Mouse (Mus musculus): ENCODE measurements around the gene Dpy19l3. TPM values are rescaled to one million over a fixed set of nuclear protein-coding genes. Genes with fewer than 3 reads are reported as not detected.
A peak's percentile ranks its signal among the peaks of the same experiment; 100 is the strongest.

Dpy19l3 gene
- polyA plus RNA-seq, 1 experiment from 2014 or later: 27.9 TPM

- Histone ChIP-seq H3K9me3 (no peaks in the 10 kb centered on the region), H3K36me3 (peaks cover 74% of the 10 kb centered on the region)
These were observed 46.2 kb downstream of the Dpy19l3 start for GRCm38 (mm10) chr7:35708101-35708500.

GRCm38 (mm10) chr7:35699005-35699404, 55.2 kb downstream of the Dpy19l3 start:
- Histone ChIP-seq H3K9me3 (no peaks in the 10 kb centered on the region), H3K27ac (no peak overlapping the region), H3K4me3 (no peak overlapping the region), H3K36me3 (peaks cover 63% of the 10 kb centered on the region), H3K4me1 (replicated peaks) (no peaks in the 10 kb centered on the region), H3K27me3 (ENCODE audit: insufficient read depth, poor library complexity, severe bottlenecking) (no peaks in the 10 kb centered on the region)
- no peak for DNase-seq (ENCODE audit: low spot score)
- 94% methylated on average over 8 of the region's 8 CpGs for WGBS

More at GRCm38 (mm10) chr7:35708101-35708500, 46.2 kb downstream of the Dpy19l3 start:
- Histone ChIP-seq H3K27ac (no peak overlapping the region), H3K4me3 (no peak overlapping the region), H3K27me3 (ENCODE audit: insufficient read depth, poor library complexity, severe bottlenecking) (no peaks in the 10 kb centered on the region), H3K4me1 (replicated peaks) (no peaks in the 10 kb centered on the region)
- WGBS: 92% methylated on average over 16 of the region's 16 CpGs
- no peak for DNase-seq (ENCODE audit: low spot score)

- Histone ChIP-seq H3K9me3 (no peaks in the 10 kb centered on the region), H3K4me3 (no peak overlapping the region), H3K36me3 (peaks cover 54% of the 10 kb centered on the region), H3K4me1 (replicated peaks) (no peaks in the 10 kb centered on the region), H3K27me3 (ENCODE audit: insufficient read depth, poor library complexity, severe bottlenecking) (no peaks in the 10 kb centered on the region), H3K27ac (no peak overlapping the region)
- DNase-seq (ENCODE audit: low spot score): no peak
- WGBS: 94% methylated on average over 1 of the region's 1 CpGs
These were observed 56.2 kb downstream of the Dpy19l3 start for GRCm38 (mm10) chr7:35698073-35698472.

- H3K36me3 ChIP-seq: peaks cover 67% of the 10 kb centered on the region
- WGBS: 94% methylated on average over 12 of the region's 12 CpGs
- no peak overlapping the region for H3K4me3 ChIP-seq
- no peak overlapping the region for H3K27ac ChIP-seq
- H3K27me3 ChIP-seq (ENCODE audit: insufficient read depth, poor library complexity, severe bottlenecking): no peaks in the 10 kb centered on the region
- no peaks in the 10 kb centered on the region for H3K9me3 ChIP-seq
- no peak for DNase-seq (ENCODE audit: low spot score)
- peaks cover 17% of the 10 kb centered on the region for H3K4me1 ChIP-seq (replicated peaks)
These were observed 61.6 kb downstream of the Dpy19l3 start for GRCm38 (mm10) chr7:35692641-35693040.

- peaks cover 67% of the 10 kb centered on the region for H3K36me3 ChIP-seq
- no peak overlapping the region for H3K4me3 ChIP-seq
- no peak for DNase-seq (ENCODE audit: low spot score)
- no peaks in the 10 kb centered on the region for H3K27me3 ChIP-seq (ENCODE audit: insufficient read depth, poor library complexity, severe bottlenecking)
- H3K27ac ChIP-seq: no peak overlapping the region; the same call in 1 of the 2 replicates
- no peaks in the 10 kb centered on the region for H3K9me3 ChIP-seq
- 91% methylated on average over 14 of the region's 14 CpGs for WGBS
- peaks cover 23% of the 10 kb centered on the region for H3K4me1 ChIP-seq (replicated peaks)
These were observed 62.1 kb downstream of the Dpy19l3 start for GRCm38 (mm10) chr7:35692117-35692516.

GRCm38 (mm10) chr7:35688781-35689349, 65.4 kb downstream of the Dpy19l3 start:
- H3K27ac ChIP-seq: no peak overlapping the region
- H3K4me3 ChIP-seq: no peak overlapping the region
- H3K36me3 ChIP-seq: peaks cover 41% of the 10 kb centered on the region
- DNase-seq (ENCODE audit: low spot score): no peak
- 95% methylated on average over 11 of the region's 11 CpGs for WGBS
- H3K9me3 ChIP-seq: no peaks in the 10 kb centered on the region
- peaks cover 43% of the 10 kb centered on the region for H3K4me1 ChIP-seq (replicated peaks)
- no peaks in the 10 kb centered on the region for H3K27me3 ChIP-seq (ENCODE audit: insufficient read depth, poor library complexity, severe bottlenecking)

- 60% methylated on average over 9 of the region's 9 CpGs for WGBS
- DNase-seq (ENCODE audit: low spot score): no peak
- Histone ChIP-seq H3K36me3 (peaks cover 41% of the 10 kb centered on the region), H3K4me3 (no peak overlapping the region), H3K27ac (no peak overlapping the region), H3K27me3 (ENCODE audit: insufficient read depth, poor library complexity, severe bottlenecking) (no peaks in the 10 kb centered on the region), H3K4me1 (replicated peaks) (peaks cover 46% of the 10 kb centered on the region), H3K9me3 (0 out of 2 replicates have a peak, but pooled peaks cover 1% of the 10 kb centered on the region)
These were observed 66.0 kb downstream of the Dpy19l3 start for GRCm38 (mm10) chr7:35688276-35688675.

GRCm38 (mm10) chr7:35687229-35687628, 67.0 kb downstream of the Dpy19l3 start:
- Histone ChIP-seq H3K4me3 (peak overlapping the region; percentile 3; the same call in 1 of the 2 replicates), H3K27ac (peak overlapping the region; percentile 9; the same call in 1 of the 2 replicates), H3K4me1 (replicated peaks) (peaks cover 46% of the 10 kb centered on the region), H3K27me3 (ENCODE audit: insufficient read depth, poor library complexity, severe bottlenecking) (no peaks in the 10 kb centered on the region), H3K9me3 (0 out of 2 replicates have a peak, but pooled peaks cover 2% of the 10 kb centered on the region), H3K36me3 (peaks cover 33% of the 10 kb centered on the region)
- WGBS: 23% methylated on average over 10 of the region's 10 CpGs
- DNase-seq (ENCODE audit: low spot score): peak; percentile 32

- Histone ChIP-seq H3K27ac (peak overlapping the region; percentile 9; the same call in 1 of the 2 replicates), H3K27me3 (ENCODE audit: insufficient read depth, poor library complexity, severe bottlenecking) (no peaks in the 10 kb centered on the region), H3K4me3 (peak overlapping the region; percentile 3; the same call in 1 of the 2 replicates), H3K9me3 (0 out of 2 replicates have a peak, but pooled peaks cover 3% of the 10 kb centered on the region), H3K36me3 (peaks cover 29% of the 10 kb centered on the region), H3K4me1 (replicated peaks) (peaks cover 46% of the 10 kb centered on the region)
- DNase-seq (ENCODE audit: low spot score): peak; percentile 52
- 30% methylated on average over 13 of the region's 13 CpGs for WGBS
These were observed 67.5 kb downstream of the Dpy19l3 start for GRCm38 (mm10) chr7:35686756-35687155.

- H3K4me3 ChIP-seq: no peak overlapping the region
- H3K27me3 ChIP-seq (ENCODE audit: insufficient read depth, poor library complexity, severe bottlenecking): no peaks in the 10 kb centered on the region
- H3K4me1 ChIP-seq (replicated peaks): peaks cover 46% of the 10 kb centered on the region
- H3K36me3 ChIP-seq: peaks cover 23% of the 10 kb centered on the region
- H3K9me3 ChIP-seq: 0 out of 2 replicates have a peak, but pooled peaks cover 5% of the 10 kb centered on the region
- DNase-seq (ENCODE audit: low spot score): no peak
- H3K27ac ChIP-seq: 0 out of 2 replicates have a peak overlapping the region, but pooled peaks have one; percentile 35
- 71% methylated on average over 11 of the region's 11 CpGs for WGBS
These were observed 68.0 kb downstream of the Dpy19l3 start for GRCm38 (mm10) chr7:35686216-35686615.

- Histone ChIP-seq H3K27ac (no peak overlapping the region), H3K9me3 (0 out of 2 replicates have a peak, but pooled peaks cover 5% of the 10 kb centered on the region), H3K36me3 (no peaks in the 10 kb centered on the region), H3K27me3 (ENCODE audit: insufficient read depth, poor library complexity, severe bottlenecking) (no peaks in the 10 kb centered on the region), H3K4me3 (no peak overlapping the region), H3K4me1 (replicated peaks) (peaks cover 37% of the 10 kb centered on the region)
- 75% methylated on average over 6 of the region's 6 CpGs for WGBS
- DNase-seq (ENCODE audit: low spot score): no peak
These were observed 70.7 kb downstream of the Dpy19l3 start for GRCm38 (mm10) chr7:35683409-35684122.

- no peak overlapping the region for H3K27ac ChIP-seq
- H3K4me3 ChIP-seq: no peak overlapping the region
- no peaks in the 10 kb centered on the region for H3K36me3 ChIP-seq
- peaks cover 15% of the 10 kb centered on the region; the same call in 1 of the 2 replicates for H3K9me3 ChIP-seq
- H3K27me3 ChIP-seq (ENCODE audit: insufficient read depth, poor library complexity, severe bottlenecking): no peaks in the 10 kb centered on the region
- H3K4me1 ChIP-seq (replicated peaks): peaks cover 21% of the 10 kb centered on the region
- 77% methylated on average over 3 of the region's 3 CpGs for WGBS
- no peak for DNase-seq (ENCODE audit: low spot score)
These were observed 72.7 kb downstream of the Dpy19l3 start for GRCm38 (mm10) chr7:35681559-35681958.

- H3K4me3 ChIP-seq: no peak overlapping the region
- H3K4me1 ChIP-seq (replicated peaks): peaks cover 4% of the 10 kb centered on the region
- 69% methylated on average over 4 of the region's 4 CpGs for WGBS
- peaks cover 15% of the 10 kb centered on the region; the same call in 1 of the 2 replicates for H3K9me3 ChIP-seq
- H3K36me3 ChIP-seq: no peaks in the 10 kb centered on the region
- DNase-seq (ENCODE audit: low spot score): no peak
- H3K27me3 ChIP-seq (ENCODE audit: insufficient read depth, poor library complexity, severe bottlenecking): no peaks in the 10 kb centered on the region
- no peak overlapping the region for H3K27ac ChIP-seq
These were observed 75.3 kb downstream of the Dpy19l3 start for GRCm38 (mm10) chr7:35678976-35679375.

Data from hindbrain, embryonic 10.5 days (tissue).